Mouse (Mus musculus) testis, adult 2 months (tissue): Measurements from ENCODE around the gene Btaf1.

Experiments used
- CTCF ChIP-seq: fragments of 200-500 bp; IDR thresholded peaks from 2 replicates; pipeline ENCODE4 v1.5.1; 2012; ENCODE audit warnings: low read depth, mild to moderate bottlenecking, inconsistent platforms, low read length, moderate library complexity; ENCODE audit not compliant: control insufficient read depth, insufficient read depth, insufficient replicate concordance
- POLR2A ChIP-seq: fragments of 200-500 bp; IDR thresholded peaks from 2 replicates; pipeline ENCODE4 v1.6.1; 2012; ENCODE audit warnings: low read depth, mild to moderate bottlenecking, inconsistent platforms, low read length, moderate library complexity; ENCODE audit not compliant: control insufficient read depth

DNA sequence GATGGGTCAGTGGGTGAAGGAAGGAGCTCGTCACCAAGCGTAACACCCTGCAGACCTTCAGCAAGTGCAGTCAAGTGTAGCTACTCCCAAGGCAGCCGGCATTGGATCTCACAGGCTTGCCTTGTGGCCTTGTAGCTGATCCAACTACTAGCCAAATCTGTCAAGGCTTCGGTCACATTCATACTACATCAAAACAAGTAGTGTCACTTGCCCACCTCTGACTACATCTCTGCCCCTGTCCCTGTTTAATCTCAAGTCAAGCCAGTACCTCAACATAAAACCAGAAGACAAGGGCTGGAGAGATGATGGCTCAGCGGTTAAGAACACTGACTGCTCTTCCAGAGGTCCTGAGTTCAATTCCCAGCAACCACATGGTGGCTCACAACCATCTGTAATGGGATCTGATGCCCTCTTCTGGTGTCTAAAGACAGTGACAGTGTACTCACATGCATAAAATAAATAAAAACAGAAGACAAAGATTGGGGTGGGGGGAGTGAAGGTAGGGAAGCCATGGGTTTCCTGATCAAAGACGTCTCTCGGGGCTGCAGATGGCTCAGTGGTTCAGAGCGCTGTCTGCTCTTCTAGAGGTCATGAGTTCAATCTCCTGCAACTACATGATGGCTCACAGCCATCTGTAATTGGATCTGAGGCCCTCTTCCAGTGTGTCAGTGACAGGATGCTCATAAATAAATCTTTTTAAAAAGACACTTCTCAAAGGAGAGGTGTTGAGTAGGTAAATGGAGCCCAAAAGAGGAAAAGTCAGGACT lies 88.5 kb downstream of the Btaf1 start:
- TF ChIP-seq CTCF (no peak), POLR2A (no peak)
